Mouse (Mus musculus): Measurements from ENCODE around the gene Dst.
A peak's percentile ranks its signal among the peaks of the same experiment; 100 is the strongest.

Dst gene

DNA sequence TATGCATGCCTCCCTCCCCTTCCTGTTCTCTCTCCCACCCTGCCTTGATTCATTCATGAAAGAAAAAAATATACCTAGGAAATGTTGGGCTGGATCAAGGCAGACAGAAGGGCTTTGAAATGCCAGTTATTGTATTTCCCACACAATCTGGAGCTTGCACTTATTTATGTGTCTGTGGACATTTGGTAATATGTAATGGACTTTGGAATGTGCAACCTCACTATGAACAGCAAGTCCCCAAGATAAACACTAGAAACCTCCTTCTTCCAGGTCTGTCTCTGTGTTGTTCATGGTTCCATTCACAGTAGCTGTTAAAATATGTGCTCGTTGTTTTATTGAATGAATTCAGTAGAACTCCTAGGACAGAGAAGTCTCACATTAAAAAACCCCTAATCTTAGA is 153.8 kb downstream of the Dst start:
- no peak for DNase-seq (ENCODE audit: low read depth, low spot score)

DNA sequence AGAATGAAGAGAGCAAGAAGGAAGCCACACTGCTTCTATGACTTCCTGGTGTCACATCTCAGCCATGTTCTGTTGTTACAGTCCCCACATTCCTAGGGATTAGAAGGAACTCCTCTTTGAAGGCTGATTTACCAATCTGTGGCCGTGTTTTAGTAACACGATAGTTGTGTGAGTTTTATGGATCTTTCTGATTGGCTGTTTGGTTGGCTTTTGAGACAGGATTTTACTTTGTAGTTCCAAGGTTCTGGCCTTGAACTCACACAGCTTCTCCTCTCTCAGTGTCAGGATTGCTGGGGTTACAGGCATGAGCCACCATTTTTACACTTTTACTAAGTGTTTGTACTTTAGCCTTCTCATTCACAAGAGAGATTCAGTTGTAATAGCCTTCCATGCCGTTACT is 155.9 kb downstream of the Dst start:
- DNase-seq (ENCODE audit: low read depth, low spot score): peak; percentile 73

DNA sequence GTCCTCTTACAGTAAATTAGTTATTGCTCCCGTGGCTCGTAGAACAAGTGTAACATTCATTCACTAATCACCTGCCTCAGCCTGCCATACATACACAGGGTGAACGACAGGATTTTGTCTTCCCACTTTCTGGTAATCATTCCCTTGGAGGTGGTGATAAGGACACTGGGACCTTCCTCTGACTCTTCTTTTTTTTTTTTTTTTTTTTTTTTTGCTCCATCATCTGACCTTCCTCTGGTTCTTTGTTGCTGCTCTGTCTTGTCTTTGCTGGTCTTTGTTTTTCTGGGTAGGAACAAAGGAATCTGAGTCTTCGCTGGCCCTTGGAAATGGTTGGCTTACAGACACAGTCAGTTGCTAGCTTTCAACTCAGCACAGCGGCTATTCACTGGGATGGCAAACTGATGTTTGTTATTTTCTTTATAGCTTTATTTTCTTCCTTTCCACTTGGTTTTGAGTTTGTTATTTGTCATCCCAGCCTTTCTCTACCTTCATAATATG is 157.6 kb downstream of the Dst start:
- peak; percentile 70 for DNase-seq (ENCODE audit: low read depth, low spot score)

DNA sequence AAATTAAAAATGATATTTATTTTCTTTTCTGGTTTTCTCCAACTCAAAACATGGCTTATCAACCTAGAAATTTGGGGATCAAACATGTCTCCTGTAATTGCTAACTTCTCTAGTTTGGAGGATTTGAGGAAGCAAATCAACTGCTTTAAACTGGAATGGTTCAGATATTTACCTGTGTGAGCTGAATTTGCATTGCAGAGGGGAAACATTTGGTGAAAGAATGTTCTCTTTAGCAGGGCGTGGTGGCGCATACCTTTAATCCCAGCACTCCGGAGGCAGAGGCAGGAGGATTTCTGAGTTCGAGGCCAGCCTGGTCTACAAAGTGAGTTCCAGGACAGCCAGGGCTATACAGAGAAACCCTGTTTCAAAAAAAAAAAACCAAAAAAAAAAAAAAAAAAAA is 158.4 kb downstream of the Dst start:
- peak; percentile 73 for DNase-seq (ENCODE audit: low read depth, low spot score)

DNA sequence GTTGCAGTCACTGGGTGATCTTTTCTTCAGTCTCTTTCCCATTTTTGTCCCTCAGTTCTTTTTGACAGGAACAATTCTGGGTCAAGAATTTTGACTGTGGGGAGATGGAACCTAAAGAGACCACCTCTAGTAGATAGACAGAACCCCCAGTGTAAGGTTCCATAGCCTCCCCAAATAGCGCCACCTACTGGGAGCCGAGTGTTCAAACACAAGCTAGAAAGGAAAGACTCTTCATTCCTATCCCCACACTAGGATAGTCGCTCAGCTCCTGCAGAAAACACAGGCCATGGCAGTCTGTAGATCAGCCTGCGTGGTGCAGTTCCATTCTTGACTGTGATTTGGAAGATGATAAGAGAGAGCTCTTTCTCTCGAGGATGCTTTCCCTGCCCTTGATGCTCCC is 160.3 kb downstream of the Dst start:
- DNase-seq (ENCODE audit: low read depth, low spot score): peak; percentile 80

DNA sequence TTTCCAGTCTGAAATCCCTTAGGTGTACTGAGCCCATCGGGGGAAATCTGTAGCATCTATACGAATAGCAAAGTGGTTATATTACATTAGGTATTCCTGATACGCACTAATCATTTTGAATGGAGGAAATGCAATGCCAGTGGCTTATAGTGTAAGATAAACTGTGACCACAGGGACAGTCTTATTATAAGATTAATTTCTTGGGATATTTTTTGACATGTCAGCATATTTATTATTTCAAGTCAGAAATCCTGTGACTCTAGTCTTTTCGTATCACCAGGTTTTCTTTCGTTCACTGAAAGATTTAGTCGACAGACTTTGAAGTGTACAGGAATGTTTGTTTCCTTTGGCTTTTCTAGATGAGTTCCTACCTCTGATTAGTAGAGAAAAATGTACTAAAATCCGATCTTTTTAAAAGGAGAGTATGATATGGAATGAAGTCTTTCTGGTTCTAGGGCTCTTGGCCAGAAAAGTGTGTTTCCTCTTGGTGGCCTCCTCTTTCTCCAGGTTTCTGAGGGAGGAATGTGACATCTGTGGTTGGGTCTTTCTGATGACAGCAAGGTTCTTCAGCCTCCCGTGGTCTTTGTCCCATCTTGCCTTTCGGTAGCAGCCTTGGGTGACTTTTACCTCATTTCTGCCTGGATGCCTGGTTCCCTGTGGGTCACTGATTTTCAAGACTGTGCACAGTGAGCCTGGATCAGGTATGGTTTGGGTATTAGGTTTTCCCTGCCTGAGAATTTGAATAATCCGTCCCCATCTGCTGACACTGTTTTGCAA is 161.7 kb downstream of the Dst start:
- no peak for DNase-seq (ENCODE audit: low read depth, low spot score)

DNA sequence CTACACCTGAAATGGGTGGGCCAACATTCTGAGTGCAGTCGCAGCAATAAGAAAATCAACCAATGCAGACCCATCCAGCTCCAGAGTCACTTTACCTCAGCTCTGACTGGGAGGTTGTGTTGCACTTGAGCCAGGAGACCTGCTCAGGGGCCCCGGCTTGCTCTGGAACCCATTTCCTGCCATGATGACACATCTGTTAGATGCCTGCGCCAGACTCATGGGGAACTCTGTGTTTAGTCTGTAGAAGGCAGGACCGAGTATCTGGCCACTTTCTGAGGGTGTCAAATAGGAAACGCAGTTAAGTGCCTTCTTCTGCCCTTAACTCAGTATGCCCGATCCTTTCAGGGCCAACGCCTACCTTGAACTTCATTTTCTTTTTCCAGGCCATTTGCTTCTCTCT is 162.4 kb downstream of the Dst start:
- DNase-seq (ENCODE audit: low read depth, low spot score): no peak

DNA sequence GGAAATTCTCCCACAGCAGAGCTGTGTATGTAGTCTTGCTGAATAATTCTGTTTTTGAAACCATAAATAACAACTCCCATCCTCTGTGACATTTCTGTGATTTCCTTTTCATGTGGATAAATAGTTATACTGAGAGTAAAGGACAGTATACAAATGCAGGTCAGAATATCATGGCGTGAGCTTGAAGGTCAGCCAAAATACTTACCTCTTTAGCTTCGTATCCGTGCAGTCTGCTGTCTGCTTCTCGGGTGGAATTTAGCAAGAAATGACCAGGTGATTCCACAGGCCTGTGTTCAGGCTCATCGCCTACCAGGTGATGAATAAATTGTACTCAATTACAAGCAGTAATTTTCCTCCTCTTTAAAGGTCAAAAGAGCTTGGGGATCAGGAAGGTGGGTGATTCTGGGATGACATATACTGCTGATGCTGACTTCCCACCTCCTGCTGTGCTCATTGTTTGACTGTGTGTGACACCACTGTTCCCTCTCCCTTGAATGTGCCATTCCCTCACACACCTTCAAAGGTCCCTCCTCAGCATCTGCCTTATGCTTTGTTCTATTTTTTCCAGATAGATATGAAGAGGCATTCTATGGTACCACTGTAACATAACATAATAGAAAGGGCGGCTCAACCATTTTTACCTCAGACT is 163.1 kb downstream of the Dst start:
- peak; percentile 55 for DNase-seq (ENCODE audit: low read depth, low spot score)

DNA sequence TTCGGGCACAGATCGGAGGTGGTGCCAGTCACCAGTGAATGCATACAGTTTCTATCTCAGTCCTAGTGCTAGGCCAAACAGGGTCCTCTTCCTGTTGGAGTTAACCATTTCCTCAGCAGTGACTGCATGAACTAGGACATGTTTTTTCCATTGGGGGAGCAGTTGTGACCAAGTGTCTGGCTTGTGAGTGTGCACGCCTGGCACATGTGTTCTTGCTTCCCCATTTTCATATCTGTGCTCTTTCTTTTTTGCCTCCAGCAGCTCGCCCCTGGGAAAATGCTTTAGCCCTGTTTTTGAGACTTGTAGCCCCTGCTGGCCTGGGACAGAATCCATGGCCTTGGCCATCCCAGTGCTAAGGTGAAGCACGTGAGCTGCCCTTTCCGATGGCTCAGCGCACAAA is 164.2 kb downstream of the Dst start:
- no peak for DNase-seq (ENCODE audit: low read depth, low spot score)

DNA sequence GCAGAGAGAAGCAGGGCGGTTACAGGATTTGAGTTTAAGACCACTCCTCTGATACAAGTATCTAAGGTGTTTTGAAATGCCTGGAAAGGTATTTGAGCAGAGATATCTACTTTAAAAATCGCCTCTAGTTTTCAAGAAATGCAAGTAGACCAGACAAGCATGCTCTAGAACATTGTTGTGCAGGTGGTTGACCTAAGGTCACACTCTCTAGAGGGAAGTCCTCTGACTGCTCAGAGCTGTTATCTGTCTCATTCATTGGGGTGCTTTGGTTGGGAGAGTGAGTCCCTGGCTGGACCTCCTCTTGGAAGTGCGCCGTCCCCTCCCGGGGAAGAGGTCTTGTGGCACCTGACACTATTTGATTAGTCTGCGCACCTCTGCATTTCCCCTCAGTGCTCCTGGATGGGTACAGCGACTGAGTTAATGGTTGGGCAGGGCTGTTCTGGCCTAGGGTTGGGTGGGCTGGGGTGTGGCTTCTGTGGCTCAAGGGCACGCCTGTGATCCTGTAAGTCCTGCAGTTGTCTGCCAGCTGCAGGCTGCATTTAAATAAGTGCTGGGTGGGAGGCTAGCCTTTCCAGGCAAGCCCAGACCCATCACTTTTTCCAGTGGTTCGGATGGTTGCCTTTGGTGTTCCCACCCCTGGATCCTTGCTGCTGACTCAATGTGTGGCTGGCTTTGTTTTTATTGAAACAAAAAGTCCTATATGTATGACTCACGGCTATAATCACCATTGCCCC is 165.6 kb downstream of the Dst start:
- peak; percentile 73 for DNase-seq (ENCODE audit: low read depth, low spot score)

DNA sequence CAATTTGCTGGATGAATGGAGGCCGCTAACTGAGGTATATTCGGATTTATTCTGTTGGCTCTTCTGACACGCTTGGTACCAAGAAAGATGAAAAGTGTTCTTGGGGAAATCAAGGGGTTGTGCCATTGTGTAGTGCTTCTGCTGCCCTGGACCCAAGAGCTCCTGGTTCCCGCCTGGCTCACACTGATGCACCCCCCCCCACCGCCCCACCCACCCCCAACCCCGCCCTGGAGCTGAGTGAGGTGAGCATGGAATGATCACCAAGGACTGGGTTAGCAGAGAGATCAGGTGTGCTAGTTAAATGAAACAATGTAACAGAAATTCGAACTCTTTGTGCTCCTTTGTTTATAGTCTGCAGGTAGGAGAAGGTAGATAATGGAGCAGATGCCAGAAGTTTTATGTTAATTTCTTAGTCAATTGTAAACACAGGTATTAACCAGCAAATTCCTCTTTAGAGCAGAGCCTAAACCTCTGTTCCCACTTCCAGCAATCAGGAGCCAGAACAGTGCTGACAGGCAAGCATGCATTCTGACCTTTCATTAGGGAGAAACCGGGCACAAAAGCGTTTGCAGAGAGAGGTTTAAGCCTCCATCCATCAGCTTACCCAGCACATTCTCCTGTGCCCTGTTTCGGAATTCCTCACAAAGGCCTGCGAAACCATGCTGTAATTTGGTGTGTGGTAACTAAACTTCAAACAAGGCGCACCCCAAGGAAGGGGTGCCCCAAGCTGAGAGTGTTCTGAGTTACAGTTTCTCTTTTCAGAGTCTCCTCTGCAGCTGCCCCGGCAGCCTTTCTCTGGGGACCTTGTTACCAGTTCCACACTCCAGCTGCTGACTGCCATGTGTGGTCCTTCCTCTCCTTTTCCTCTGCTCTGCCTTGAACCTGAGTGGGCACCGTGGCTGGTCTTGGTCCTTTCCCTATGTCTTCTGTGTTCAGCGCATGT is 166.5 kb downstream of the Dst start:
- DNase-seq (ENCODE audit: low read depth, low spot score): peak; percentile 87

DNA sequence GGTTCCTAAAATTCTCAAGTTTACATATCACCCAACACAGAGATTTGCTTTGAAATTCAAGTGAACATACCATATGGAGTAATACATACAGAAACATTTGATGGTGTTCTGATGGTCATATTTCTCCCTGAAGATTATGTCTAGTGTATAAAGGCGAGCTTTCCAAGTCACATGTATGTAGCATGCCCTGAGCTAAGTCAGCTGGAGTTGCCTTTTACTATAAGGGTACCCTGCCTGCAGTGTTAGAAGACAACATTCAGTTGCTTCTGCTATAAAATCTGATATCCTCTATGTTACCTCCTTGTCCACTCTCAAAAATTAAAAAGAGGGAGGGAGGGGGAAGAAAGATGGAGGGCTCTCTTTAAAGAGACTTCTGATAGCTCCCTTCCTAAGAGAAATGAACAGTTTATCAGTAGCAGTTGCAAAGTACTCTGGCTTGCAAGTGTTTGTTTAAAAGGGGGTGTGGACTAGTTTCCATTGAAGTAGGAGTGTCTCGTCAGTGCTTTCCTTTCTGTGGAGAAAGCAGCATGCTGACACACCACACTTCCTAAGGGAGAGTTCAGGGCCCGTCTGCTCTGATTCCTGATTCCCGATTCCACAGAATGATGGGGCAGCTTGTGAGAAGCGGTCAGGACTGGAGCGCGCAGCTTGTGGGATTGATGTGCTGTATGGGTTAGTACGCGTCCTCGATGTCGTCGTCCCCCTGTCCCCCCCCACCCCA is 168.8 kb downstream of the Dst start:
- DNase-seq (ENCODE audit: low read depth, low spot score): peak; percentile 95

DNA sequence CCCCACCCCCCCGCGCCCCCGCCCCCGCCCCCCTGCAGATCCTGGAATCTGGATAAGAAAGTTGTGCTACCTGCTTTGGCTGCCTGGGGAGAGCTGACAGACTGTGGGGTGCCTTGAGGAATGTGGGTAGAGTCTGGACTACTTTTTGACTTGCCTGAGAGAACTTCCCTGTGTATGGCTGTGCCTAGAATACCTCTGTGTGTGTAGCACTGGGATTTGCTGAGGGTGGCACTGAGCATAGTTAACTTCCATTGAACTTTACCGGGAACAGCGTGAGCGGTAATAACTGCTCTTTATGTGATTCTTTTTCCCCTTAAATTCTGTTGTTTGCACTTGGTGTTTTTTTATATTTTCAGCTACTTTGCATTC is 169.4 kb downstream of the Dst start:
- DNase-seq (ENCODE audit: low read depth, low spot score): no peak

DNA sequence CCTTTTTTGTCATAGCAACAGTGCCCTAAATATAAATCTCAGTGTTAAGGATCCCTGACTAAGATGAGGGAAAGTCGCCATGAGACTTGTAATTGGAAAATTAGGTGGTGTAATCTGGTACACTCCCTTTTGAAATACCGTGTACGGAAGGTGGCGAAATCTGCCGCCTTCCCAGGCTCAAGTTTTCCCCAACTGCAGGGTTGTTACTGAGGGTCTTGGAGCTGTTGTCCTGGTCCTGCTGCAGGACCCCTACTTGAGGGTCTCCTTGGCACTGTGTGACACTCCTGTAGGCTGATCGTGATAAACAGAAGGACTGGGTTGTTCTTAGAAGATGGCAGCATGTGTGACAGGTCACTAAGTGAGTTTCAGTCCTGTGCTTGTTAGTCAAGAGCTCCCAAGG is 169.9 kb downstream of the Dst start:
- DNase-seq (ENCODE audit: low read depth, low spot score): no peak

DNA sequence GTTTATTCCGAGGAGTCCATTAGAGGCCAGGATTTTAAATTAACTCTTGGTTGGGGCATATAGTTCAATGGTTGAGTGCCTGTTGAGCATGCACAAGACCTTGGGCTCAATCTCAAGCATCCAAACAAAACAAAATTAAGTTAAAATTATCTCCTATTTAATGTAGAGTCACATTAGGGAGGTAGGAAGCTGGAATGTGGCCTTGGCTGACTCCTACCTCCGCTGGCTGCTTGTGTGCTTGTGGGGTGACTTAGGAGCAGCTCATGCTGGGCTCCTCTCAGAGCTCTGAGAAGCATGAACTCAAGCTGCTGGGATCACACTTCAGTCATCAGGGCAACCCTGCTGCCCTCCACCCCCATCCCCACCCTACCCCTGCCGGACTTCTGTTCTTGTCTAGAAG is 181.0 kb downstream of the Dst start:
- no peak for DNase-seq (ENCODE audit: low read depth, low spot score)

DNA sequence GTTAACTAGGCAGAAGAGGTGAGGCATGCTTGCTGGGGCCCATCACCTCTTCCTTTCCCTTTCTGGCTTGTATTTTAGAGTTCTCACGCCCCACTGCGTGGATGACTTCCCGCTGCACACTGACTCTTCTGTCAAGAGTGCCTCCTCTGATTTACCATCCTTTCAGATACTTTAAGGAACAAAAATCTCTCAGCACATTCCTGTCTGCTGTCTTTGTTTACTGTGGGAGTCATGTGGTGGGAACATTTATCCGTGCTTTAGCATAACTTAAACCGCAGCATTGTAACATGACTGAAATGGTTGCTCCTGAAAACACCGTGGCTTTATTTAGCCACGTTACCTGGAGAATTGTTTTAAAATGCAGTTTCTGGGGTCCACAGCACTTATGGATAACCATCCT is 182.7 kb downstream of the Dst start:
- peak; percentile 62 for DNase-seq (ENCODE audit: low read depth, low spot score)

DNA sequence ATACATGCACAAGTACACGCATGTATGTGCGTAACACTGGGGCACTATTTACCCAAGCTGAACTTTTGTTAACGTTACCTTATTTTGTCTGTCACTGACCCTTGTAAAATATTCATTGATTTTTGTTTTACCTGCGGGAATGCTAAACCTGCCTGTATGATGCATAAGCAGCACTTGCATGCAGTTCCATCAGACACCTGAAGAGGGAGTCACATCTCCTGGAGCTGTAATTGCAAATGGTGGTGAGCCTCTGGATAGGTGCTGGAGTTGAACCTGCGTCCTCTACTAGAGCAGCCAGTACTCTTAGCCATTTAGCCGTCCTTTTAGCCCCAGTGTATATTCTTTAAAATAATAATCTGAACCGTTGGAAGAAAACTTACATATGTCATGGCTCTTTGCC is 185.6 kb downstream of the Dst start:
- DNase-seq (ENCODE audit: low read depth, low spot score): peak; percentile 81

DNA sequence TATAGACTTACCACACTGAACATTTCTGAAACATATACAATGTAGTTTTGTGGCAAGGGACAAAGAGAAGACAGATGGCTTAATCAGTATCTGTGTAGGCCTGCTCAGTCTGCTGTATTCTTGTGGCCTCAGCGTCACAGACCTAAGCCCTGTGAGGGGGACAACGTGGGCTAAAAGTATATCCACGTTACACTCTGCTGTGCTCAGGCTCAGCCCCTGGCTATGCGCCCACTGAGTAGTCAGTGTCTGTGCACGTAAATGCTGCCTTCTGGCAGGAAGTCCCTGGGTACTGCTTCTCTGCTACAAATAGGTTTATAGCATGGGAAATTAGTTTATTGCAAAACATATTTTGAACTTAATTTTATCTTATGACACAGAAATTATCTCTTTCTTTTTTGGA is 186.3 kb downstream of the Dst start:
- no peak for DNase-seq (ENCODE audit: low read depth, low spot score)

DNA sequence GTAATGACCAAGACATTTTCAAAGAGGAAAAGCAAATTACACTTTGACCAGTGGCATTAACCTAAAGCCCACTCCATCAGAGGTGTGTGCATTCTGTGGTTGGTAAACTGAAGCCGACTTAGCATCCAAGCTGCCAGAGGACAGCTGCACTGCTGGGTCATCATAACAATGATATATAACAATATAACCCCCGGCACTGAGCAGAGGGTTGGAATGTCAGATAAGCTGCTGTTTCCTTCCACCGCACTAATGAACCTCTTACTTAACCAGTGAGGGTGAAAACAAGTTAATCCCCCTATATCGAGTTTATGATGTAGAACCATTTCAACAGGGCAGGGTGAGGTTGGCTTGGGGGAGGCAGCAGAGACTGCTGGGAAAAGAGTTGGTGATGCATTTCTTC is 187.1 kb downstream of the Dst start:
- DNase-seq (ENCODE audit: low read depth, low spot score): no peak

DNA sequence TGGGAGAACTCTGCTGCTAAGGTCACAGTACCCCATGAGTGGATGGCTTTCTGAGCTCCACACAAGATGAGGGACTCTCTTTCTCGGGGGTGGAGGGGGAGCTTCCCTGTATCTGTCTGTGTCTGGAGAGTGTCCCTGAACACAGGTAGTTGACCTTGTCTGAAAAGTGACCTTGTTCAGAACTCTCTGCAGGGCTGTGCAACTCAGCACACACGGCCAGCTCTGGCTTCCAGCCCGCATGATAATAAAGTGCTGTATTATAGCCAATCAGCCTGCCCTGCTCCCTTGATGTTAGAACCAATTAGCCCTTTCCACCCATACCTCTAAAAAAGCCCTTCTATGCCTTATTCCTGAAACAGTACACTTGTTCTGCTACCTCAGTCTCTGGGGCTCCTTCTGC is 188.9 kb downstream of the Dst start:
- no peak for DNase-seq (ENCODE audit: low read depth, low spot score)

DNA sequence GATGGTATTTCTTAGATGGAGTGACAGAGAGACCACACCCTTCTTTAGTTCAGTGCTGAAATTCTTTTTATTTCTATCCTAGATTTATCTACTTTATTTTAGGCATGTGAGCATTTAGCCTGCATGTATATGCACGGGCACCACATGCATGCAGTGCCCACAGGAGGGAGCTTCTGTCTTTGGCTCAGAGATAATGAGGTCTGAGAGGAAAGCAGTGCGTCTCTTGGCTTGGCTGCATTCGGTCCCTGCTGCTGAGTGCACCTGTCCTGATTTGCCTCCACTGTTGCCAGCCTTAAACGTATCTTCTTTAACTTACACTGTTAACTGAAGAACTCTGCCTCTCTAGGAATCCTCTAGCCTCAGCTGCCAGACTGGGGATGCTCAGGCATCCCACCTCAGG is 189.6 kb downstream of the Dst start:
- no peak for DNase-seq (ENCODE audit: low read depth, low spot score)

All from R1 (cell line).